Mouse (Mus musculus) ES-E14 (cell line): ENCODE measurements at regions not wholly inside any gene's neighbourhood (a gene's known extent, or its start where the extent isn't known, plus 50 kb on each side); places are given as distances from the start of the nearest gene placed in this dataset.

Experiments
- DNase-seq: peaks from one replicate; pipeline ENCODE4 v3.0.0-alpha.2; 2013; ENCODE audit warnings: low read depth, low spot score
- H3K27ac ChIP-seq: 2 replicates; pipeline ENCODE4 v1.5.1; 2012; ENCODE audit warnings: low read depth, mild to moderate bottlenecking, low read length, moderate library complexity, mixed read lengths; ENCODE audit not compliant: poor library complexity, insufficient read depth, severe bottlenecking
- H3K36me3 ChIP-seq: 2 replicates; pipeline ENCODE4 v1.6.1; 2012; ENCODE audit warnings: mild to moderate bottlenecking, low read length, moderate library complexity, mixed read lengths; ENCODE audit not compliant: control insufficient read depth, poor library complexity, insufficient read depth, severe bottlenecking
- H3K4me1 ChIP-seq, 2 experiments: fragments of 150-350 bp in 1 of 2; sonication (generic) in 1 of 2; 2 replicates each; pipeline ENCODE4 v1.6.1; 2012; ENCODE audit warnings: low read length in 2 of 2, mild to moderate bottlenecking in 1 of 2, mixed read lengths in 1 of 2; ENCODE audit not compliant: control insufficient read depth in 2 of 2, insufficient read depth in 2 of 2, poor library complexity in 1 of 2
- H3K4me3 ChIP-seq, 2 experiments: fragments of 150-350 bp in 1 of 2; sonication (generic) in 1 of 2; 2 replicates each; pipeline ENCODE4 v1.5.1; 2012; ENCODE audit warnings: low read length in 2 of 2, low read depth in 1 of 2, mild to moderate bottlenecking in 1 of 2, mixed read lengths in 1 of 2; ENCODE audit not compliant: insufficient read depth in 1 of 2, poor library complexity in 1 of 2, severe bottlenecking in 1 of 2
- H3K9ac ChIP-seq: 2 replicates; pipeline ENCODE4 v1.6.1; 2012; ENCODE audit warnings: low read depth, mild to moderate bottlenecking, low read length, mixed read lengths; ENCODE audit not compliant: poor library complexity, insufficient read depth, severe bottlenecking
- H3K9me3 ChIP-seq: fragments of 150-350 bp; sonication (generic); 2 replicates; pipeline ENCODE4 v1.6.1; 2012; ENCODE audit warnings: low read depth, mild to moderate bottlenecking, low read length; ENCODE audit not compliant: control insufficient read depth, insufficient read depth
- CHD2 ChIP-seq: IDR thresholded peaks from 2 replicates; pipeline ENCODE4 v1.6.1; 2014; ENCODE audit warnings: mild to moderate bottlenecking, low read depth, low read length, inconsistent platforms
- HCFC1 ChIP-seq: IDR thresholded peaks from 2 replicates; pipeline ENCODE4 v1.6.1; 2012; ENCODE audit warnings: low read length, inconsistent platforms, borderline replicate concordance; ENCODE audit not compliant: insufficient read depth
- MAFK ChIP-seq: IDR thresholded peaks from 2 replicates; pipeline ENCODE4 v1.6.1; 2014; ENCODE audit warnings: mild to moderate bottlenecking, low read depth, low read length, inconsistent platforms; ENCODE audit not compliant: insufficient read depth
- ZC3H11A ChIP-seq: IDR thresholded peaks from 2 replicates; pipeline ENCODE4 v1.6.1; 2012; ENCODE audit warnings: low read depth, mild to moderate bottlenecking, inconsistent platforms, low read length, borderline replicate concordance
- ZNF384 ChIP-seq: IDR thresholded peaks from 2 replicates; pipeline ENCODE4 v1.6.1; 2012; ENCODE audit warnings: low read depth, low read length, inconsistent platforms
- in situ Hi-C, 2 experiments: fragments of 600-800 bp; cut with MboI; formaldehyde crosslinking; loops; one replicate each; pipeline ENCODE4 v1.15.1; 2025; ENCODE audit warnings: low sequenced_read_pairs in 2 of 2, inconsistent platforms in 1 of 2; ENCODE audit not compliant: unreplicated experiment in 2 of 2

DNA sequence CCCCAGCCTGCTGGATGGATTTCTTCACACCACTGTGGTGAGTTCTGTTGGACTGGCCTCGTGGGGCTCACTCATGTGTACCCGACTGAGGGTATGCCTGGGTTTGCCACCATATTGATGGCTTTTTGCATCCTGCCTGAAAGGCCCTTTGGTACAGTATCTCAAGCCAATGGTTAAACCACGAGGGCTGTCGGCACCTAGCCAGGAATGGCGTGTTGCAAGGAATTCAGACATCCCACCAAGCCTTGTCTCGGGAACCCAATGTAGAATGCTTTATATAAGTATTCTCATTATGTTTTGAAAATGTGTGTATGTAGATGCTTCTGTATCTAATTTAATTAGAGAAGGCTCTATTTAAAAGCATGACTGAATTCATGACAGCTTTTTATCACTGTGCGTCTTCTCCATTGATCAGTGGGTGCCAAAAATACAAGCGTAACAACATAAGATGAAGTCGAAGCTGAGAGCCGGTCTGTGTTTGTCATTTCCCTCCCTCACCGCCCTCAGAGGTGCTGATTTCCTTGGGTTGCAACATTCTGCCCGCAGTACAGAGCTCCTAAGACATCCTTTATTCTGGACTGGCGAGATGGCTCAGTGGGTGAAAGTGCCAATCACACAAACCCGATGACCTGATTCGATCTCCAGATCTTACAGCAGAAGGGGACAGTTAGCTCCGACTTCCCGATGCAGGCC lies 90.5 kb upstream of the Akt3 start:
- DNase-seq = no peak
- TF ChIP-seq ZNF384 = no peak
- no peak for TF ChIP-seq CHD2
- TF ChIP-seq HCFC1 = no peak
- no peak for TF ChIP-seq MAFK
- TF ChIP-seq ZC3H11A = no peak
- Histone ChIP-seq H3K4me3 (no peak overlapping the region), H3K4me1 (no peaks in the 10 kb centered on the region), H3K36me3 (no peaks in the 10 kb centered on the region), H3K9me3 (0 out of 2 replicates have a peak, but pooled peaks cover 1% of the 10 kb centered on the region), H3K9ac (no peak overlapping the region), H3K27ac (no peak overlapping the region)
- in situ Hi-C loops = no loop called here

DNA sequence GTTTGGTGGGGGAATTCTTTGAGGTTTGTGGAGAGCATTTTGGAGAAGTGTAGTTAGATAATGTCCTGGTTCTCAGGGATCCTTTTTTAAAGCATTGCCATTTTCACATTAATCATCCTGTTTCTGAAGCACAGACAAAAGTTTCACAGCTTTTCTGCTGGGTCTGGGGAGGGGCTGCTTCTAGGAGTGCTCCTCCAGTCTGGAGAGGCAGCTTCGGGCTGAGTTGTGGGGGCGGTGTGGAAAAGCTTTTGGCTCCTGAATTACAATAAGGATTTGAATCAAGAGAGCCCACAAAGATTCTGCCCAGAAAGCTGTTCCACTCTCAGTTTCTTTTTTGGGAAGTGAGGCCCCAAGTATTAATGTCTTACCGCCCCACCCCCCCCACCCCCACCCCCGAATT lies 89.2 kb upstream of the Akt3 start:
- H3K9ac ChIP-seq = no peak overlapping the region
- H3K4me3 ChIP-seq = no peak overlapping the region
- TF ChIP-seq ZC3H11A (no peak), CHD2 (no peak), MAFK (no peak)
- no peak for DNase-seq
- H3K9me3 ChIP-seq = no peaks in the 10 kb centered on the region
- H3K4me1 ChIP-seq = no peaks in the 10 kb centered on the region
- in situ Hi-C loops = no loop called here
- H3K27ac ChIP-seq = no peak overlapping the region
- no peaks in the 10 kb centered on the region for H3K36me3 ChIP-seq

DNA sequence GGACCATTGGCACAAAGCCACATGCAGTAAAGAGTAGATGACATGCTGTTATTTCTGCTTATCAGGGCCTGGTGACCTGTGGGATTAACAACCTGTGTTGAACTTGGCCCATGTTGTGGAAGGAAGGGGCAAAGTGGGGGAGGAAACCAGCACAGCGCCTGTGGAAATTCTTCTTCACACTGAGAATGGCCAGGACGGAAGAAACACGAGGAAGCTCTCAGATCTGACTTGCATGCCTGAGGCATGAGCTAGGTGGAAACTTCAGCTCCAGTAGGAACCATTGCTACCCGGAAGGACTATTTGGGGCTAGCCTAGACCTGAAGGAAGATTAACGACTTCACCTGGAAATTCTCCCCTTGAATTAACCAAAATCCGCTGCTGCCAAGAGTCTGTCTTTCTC lies 88.5 kb upstream of the Akt3 start:
- no peak for DNase-seq
- in situ Hi-C loops = no loop called here
- H3K4me3 ChIP-seq = no peak overlapping the region
- H3K4me1 ChIP-seq = no peaks in the 10 kb centered on the region
- no peak overlapping the region for H3K27ac ChIP-seq
- H3K36me3 ChIP-seq = no peaks in the 10 kb centered on the region
- TF ChIP-seq MAFK (no peak), ZC3H11A (no peak), CHD2 (no peak), HCFC1 (no peak), ZNF384 (no peak)
- no peak overlapping the region for H3K9ac ChIP-seq
- H3K9me3 ChIP-seq = no peaks in the 10 kb centered on the region

DNA sequence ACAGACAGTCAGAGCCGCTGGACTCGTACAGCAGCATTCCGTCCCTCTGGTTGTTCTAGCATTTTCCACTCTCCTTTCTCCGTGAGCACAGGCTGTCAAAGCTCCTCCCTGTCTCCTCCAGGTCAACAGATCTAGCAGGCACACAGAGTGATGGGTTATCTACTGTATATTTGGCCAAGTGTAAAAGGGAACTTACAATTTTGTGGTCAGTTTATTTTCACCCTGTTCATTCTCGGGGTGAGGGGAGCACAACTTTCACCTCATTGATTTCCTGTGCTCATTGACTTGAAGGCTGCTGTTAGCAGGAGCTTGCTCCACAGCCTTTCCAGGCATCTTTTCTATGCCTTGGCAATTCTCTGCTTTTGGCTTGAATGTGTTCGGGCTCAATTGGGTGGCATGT lies 87.5 kb upstream of the Akt3 start:
- H3K27ac ChIP-seq = no peak overlapping the region
- H3K4me1 ChIP-seq = no peaks in the 10 kb centered on the region
- no peaks in the 10 kb centered on the region for H3K9me3 ChIP-seq
- TF ChIP-seq CHD2 = no peak
- no peak for TF ChIP-seq MAFK
- no peak for TF ChIP-seq ZC3H11A
- no peak for DNase-seq
- no peak overlapping the region for H3K4me3 ChIP-seq
- no peak overlapping the region for H3K9ac ChIP-seq
- no peaks in the 10 kb centered on the region for H3K36me3 ChIP-seq
- in situ Hi-C loops = no loop called here

DNA sequence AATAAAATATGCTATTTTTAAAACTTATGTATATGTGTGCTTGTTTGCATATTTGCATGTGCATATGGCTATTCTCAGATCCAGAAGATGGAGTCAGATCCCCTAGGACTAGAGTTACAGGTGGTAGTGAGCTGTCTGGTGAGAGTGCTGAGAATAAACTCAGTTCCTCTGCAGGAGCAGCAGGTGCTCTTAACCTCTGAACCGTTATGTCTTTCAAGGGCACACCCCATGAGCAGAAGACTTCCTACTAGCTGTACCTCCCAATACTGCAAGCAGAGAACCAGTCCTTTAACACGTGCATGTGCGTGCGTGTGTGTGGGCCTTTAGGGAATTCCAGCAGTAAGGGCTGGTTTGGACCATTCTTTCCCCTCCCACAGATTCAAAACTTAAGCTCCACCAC lies 85.9 kb upstream of the Akt3 start:
- no peak for DNase-seq
- H3K4me1 ChIP-seq = no peaks in the 10 kb centered on the region
- TF ChIP-seq ZNF384 = no peak
- TF ChIP-seq ZC3H11A = no peak
- TF ChIP-seq CHD2 = no peak
- TF ChIP-seq MAFK = no peak
- TF ChIP-seq HCFC1 = no peak
- no peak overlapping the region for H3K27ac ChIP-seq
- no peak overlapping the region for H3K4me3 ChIP-seq
- no peak overlapping the region for H3K9ac ChIP-seq
- no peaks in the 10 kb centered on the region for H3K9me3 ChIP-seq
- no peaks in the 10 kb centered on the region for H3K36me3 ChIP-seq
- in situ Hi-C loops = no loop called here
